Mouse (Mus musculus) adrenal gland, adult 18-20 months (tissue): ENCODE data around the gene H60b. TPM values are rescaled to one million over a fixed set of nuclear protein-coding genes. Genes with fewer than 3 reads are reported as not detected.

Source experiments
- total RNA-seq, 2 experiments: library from RNA; stranded (reverse); gene quantifications; 1 replicate in 1 of 2; 2 replicates in 1 of 2; pipeline ENCODE4 v1.2.3; 2021

H60b gene
- total RNA-seq, 2 experiments from 2014 or later = 0.36 TPM; not detected in 1

Other genes starting within 250 kb of the H60b start
- gene 4930444G20Rik, start 90.5 kb upstream of the H60b start, total RNA-seq = not detected
- 10 to 100 TPM in 1 of 2 experiments, 1 to 10 TPM in 1; 7.3 to 13.4 TPM for gene E030030I06Rik, start 9.3 kb upstream of the H60b start, total RNA-seq
- gene Raet1e, start within 50 bp of the H60b start, total RNA-seq = 1 to 10 TPM in 1 of 2 experiments, not detected in 1; 1.7 TPM
- gene Raet1d, start 202.0 kb downstream of the H60b start, total RNA-seq = not detected